Comparison of ENCODE assay signal across 16 mouse cellular contexts in the genomic region with DNA sequence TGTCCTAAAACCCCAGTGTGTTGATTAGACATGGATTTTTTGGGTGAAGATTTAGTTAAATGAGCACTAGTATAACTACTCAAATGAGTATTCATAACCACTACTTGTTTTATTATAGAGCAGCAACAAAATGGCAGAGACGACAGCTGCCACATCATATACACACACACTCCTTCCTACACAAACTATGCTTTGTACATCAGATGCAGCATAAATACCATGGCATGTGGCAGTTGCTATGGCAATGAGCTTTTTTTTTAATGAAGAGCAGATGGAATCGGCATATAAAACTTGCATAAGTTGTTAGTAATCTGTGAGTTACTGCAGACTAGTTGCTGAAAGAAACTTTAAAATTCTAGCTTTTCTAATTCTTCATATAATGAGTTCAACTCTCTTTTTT.
DNase-seq lines count a peak whose midpoint lies in the region; ATAC-seq and TF ChIP-seq lines count a peak whose summit lies in the region.
"Had no signal": no experiment of that assay in that cellular context is flagged by ENCODE, and none has a peak within 500 bp of the region (broad histone marks: within the 10 kb centered on the region; RNA-seq: fewer than 3 reads in every experiment).

No protein-coding gene starts in this region.

- H3K4me3 ChIP-seq in lung, embryonic 14.5 days (ENCODE audit: low read depth, low read length), result no peak overlapping the region
- H3K4me3 ChIP-seq in limb, embryonic 13.5 days, result no peak overlapping the region
- H3K4me3 ChIP-seq: heart, embryonic 12.5 days; hindbrain, embryonic 12.5 days; limb, embryonic 12.5 days; lung, embryonic 15.5 days had no signal

- no peaks in the 10 kb centered on the region for H3K27me3 ChIP-seq in lung, embryonic 14.5 days (ENCODE audit: insufficient read depth, low read length)
- H3K27me3 ChIP-seq in limb, embryonic 13.5 days, result no peaks in the 10 kb centered on the region
- H3K27me3 ChIP-seq: heart, embryonic 12.5 days; hindbrain, embryonic 12.5 days; limb, embryonic 12.5 days; lung, embryonic 15.5 days had no signal

- DNase-seq in embryo, embryonic 11 days, result peak; percentile 6
- no peak for DNase-seq in embryo, embryonic 9.5 days (ENCODE audit: extremely low spot score)
- peak; percentile 2 for DNase-seq in lung, embryonic 14.5 days
- DNase-seq in lung, postnatal 36 days, result no peak
- peak; percentile 60 to 76 for DNase-seq in frontal cortex, adult 2 months (ENCODE audit: extremely low spot score in 1 of 2, low spot score in 1 of 2)
- no peak for DNase-seq in cerebellum, adult 8-10 months
- no peak for DNase-seq in urinary bladder, adult 2 months (ENCODE audit: low spot score)
- DNase-seq: adrenal gland, postnatal 36 days; cerebellum, adult 9-11 months; gastrocnemius, postnatal 14 days; kidney, adult 9 months had no signal

- H3K9me3 ChIP-seq in lung, embryonic 14.5 days (ENCODE audit: low read depth, low read length), result no peaks in the 10 kb centered on the region
- H3K9me3 ChIP-seq in limb, embryonic 13.5 days, result no peaks in the 10 kb centered on the region
- H3K9me3 ChIP-seq: heart, embryonic 12.5 days; hindbrain, embryonic 12.5 days; limb, embryonic 12.5 days; lung, embryonic 15.5 days had no signal

- no peak overlapping the region for H3K9ac ChIP-seq in lung, embryonic 14.5 days
- H3K9ac ChIP-seq in limb, embryonic 13.5 days, result no peak overlapping the region
- H3K9ac ChIP-seq: heart, embryonic 12.5 days; hindbrain, embryonic 12.5 days; limb, embryonic 12.5 days; lung, embryonic 15.5 days had no signal

- no peak overlapping the region for H3K4me2 ChIP-seq in lung, embryonic 14.5 days
- no peak overlapping the region for H3K4me2 ChIP-seq in limb, embryonic 13.5 days (replicated peaks)
- H3K4me2 ChIP-seq: heart, embryonic 12.5 days; hindbrain, embryonic 12.5 days; limb, embryonic 12.5 days; lung, embryonic 15.5 days had no signal

- H3K27ac ChIP-seq in lung, embryonic 14.5 days (ENCODE audit: low read depth), result no peak overlapping the region
- no peak overlapping the region for H3K27ac ChIP-seq in limb, embryonic 13.5 days
- H3K27ac ChIP-seq: hindbrain, embryonic 12.5 days; limb, embryonic 12.5 days; lung, embryonic 15.5 days had no signal

- H3K4me1 ChIP-seq in lung, embryonic 14.5 days (ENCODE audit: insufficient read depth), result no peaks in the 10 kb centered on the region
- H3K4me1 ChIP-seq in limb, embryonic 13.5 days, result peaks cover 4% of the 10 kb centered on the region; the same call in 1 of the 2 replicates
- H3K4me1 ChIP-seq: heart, embryonic 12.5 days; hindbrain, embryonic 12.5 days; limb, embryonic 12.5 days; lung, embryonic 15.5 days had no signal

- TF ChIP-seq CTCF in lung, embryonic 14.5 days (IDR thresholded peaks at IDR 0.05; ENCODE audit: low read depth), result no peak

- no peak for ATAC-seq in lung, embryonic 14.5 days (ENCODE audit: insufficient read depth)
- peak; percentile 59; the same call in 1 of the 2 replicates for ATAC-seq in limb, embryonic 13.5 days (ENCODE audit: low FRiP score, low read depth)

- WGBS in lung, embryonic 14.5 days, result 59% methylated on average over 2 of the region's 2 CpGs
- WGBS in limb, embryonic 13.5 days, result 33% methylated on average over 2 of the region's 2 CpGs

- H3K36me3 ChIP-seq in lung, embryonic 14.5 days (ENCODE audit: insufficient read depth), result no peaks in the 10 kb centered on the region
- H3K36me3 ChIP-seq in limb, embryonic 13.5 days, result no peaks in the 10 kb centered on the region
- H3K36me3 ChIP-seq: heart, embryonic 12.5 days; hindbrain, embryonic 12.5 days; limb, embryonic 12.5 days; lung, embryonic 15.5 days had no signal

Comparison
In these comparisons a context has a peak if more than half of its experiments do, and no peak if none do; other contexts are left out.
1. DNase-seq: peak in embryo, embryonic 11 days (single experiment), lung, embryonic 14.5 days (single experiment) and frontal cortex, adult 2 months (2 of 2); none in embryo, embryonic 9.5 days (single experiment), lung, postnatal 36 days (single experiment), cerebellum, adult 8-10 months (single experiment) and urinary bladder, adult 2 months (single experiment).